Mouse (Mus musculus): ENCODE results near the gene Ulk4.
"Not testable (repeated sequence)": the region's sequence is repeated elsewhere in the genome, so short reads cannot be mapped to it uniquely, and the experiment has no call there.

The Ulk4 gene

GRCm38 (mm10) chr9:121059286-121059685 is 217.7 kb downstream of the Ulk4 start:
- no peak for DNase-seq

- no peak for DNase-seq
Observed at GRCm38 (mm10) chr9:121058538-121058937, 218.5 kb downstream of the Ulk4 start.

- no peak for DNase-seq
Observed at GRCm38 (mm10) chr9:121058116-121058515, 218.9 kb downstream of the Ulk4 start.

- no peak for DNase-seq
Observed at GRCm38 (mm10) chr9:121057401-121057800, 219.6 kb downstream of the Ulk4 start.

GRCm38 (mm10) chr9:121056526-121056925 is 220.5 kb downstream of the Ulk4 start:
- no peak for DNase-seq

- DNase-seq: no peak
Observed at GRCm38 (mm10) chr9:121056036-121056435, 221.0 kb downstream of the Ulk4 start.

GRCm38 (mm10) chr9:121045657-121046056 is 231.3 kb downstream of the Ulk4 start:
- DNase-seq: not testable (repeated sequence)

- no peak for DNase-seq
Observed at GRCm38 (mm10) chr9:121044471-121045206, 232.4 kb downstream of the Ulk4 start.

GRCm38 (mm10) chr9:121043021-121043420 is 234.0 kb downstream of the Ulk4 start:
- DNase-seq: peak; percentile 42 to 47

GRCm38 (mm10) chr9:121038396-121038795 is 238.6 kb downstream of the Ulk4 start:
- no peak for DNase-seq

- no peak for DNase-seq
Observed at GRCm38 (mm10) chr9:121037975-121038374, 239.0 kb downstream of the Ulk4 start.

GRCm38 (mm10) chr9:121035296-121035695 is 241.7 kb downstream of the Ulk4 start:
- no peak for DNase-seq

- no peak for DNase-seq
Observed at GRCm38 (mm10) chr9:121033596-121033995, 243.4 kb downstream of the Ulk4 start.

GRCm38 (mm10) chr9:121032322-121032964 is 244.6 kb downstream of the Ulk4 start:
- no peak for DNase-seq

GRCm38 (mm10) chr9:121030949-121031348 is 246.0 kb downstream of the Ulk4 start:
- DNase-seq: no peak

GRCm38 (mm10) chr9:121029786-121030185 is 247.2 kb downstream of the Ulk4 start:
- DNase-seq: no peak

GRCm38 (mm10) chr9:121023526-121024264 is 253.3 kb downstream of the Ulk4 start:
- no peak for DNase-seq

GRCm38 (mm10) chr9:121020360-121020759 is 256.6 kb downstream of the Ulk4 start:
- DNase-seq: no peak

- DNase-seq: no peak
Observed at GRCm38 (mm10) chr9:121019932-121020331, 257.1 kb downstream of the Ulk4 start.

GRCm38 (mm10) chr9:121018524-121019315 is 258.3 kb downstream of the Ulk4 start:
- no peak for DNase-seq

GRCm38 (mm10) chr9:121015810-121016502 is 261.0 kb downstream of the Ulk4 start:
- no peak for DNase-seq

- no peak for DNase-seq
Observed at GRCm38 (mm10) chr9:121011540-121011939, 265.5 kb downstream of the Ulk4 start.

Measured in cerebellum, postnatal 36 days (tissue).